Mouse (Mus musculus): ENCODE measurements at regions not wholly inside any gene's neighbourhood (a gene's known extent, or its start where the extent isn't known, plus 50 kb on each side); places are given as distances from the start of the nearest gene placed in this dataset.

DNA sequence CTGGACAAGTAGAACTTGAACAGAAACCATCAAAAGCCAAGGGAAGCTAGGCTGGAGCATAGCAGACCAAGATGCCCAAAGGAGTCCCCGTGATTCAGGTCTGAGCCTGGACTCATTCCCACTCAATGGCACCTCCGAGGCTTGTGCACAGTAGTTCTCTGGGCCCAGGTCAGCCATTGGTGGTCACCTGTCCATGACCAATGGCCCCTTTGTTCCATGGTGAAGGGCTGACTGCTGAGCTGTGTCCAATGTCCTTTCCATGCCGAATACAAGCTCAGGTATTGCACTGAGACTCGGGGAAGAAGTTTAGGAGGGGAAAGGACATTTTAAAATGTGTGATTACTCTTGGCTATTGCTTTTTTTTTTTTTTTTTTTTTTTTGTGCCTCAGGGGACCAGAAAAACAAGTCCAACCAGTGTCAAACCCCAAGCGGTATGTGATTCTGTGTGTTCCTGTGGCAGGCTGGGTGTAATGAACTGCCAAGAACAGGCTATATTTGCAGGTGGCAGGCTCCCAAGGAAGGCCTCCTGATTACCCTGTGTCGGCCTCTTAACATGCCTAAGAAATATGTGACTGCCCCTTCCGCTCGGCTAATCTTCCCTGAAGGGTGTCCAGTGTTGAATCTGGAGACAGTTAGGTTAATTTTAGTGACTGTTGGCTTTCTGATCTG, 69.4 kb downstream of the Enc1 start:
- Histone ChIP-seq H3K27ac (replicated peaks) (no peak overlapping the region), H3K4me1 (peaks cover 27% of the 10 kb centered on the region), H3K4me2 (replicated peaks) (no peak overlapping the region), H3K9me3 (no peaks in the 10 kb centered on the region), H3K4me3 (no peak overlapping the region), H3K27me3 (peaks cover 6% of the 10 kb centered on the region; the same call in 1 of the 2 replicates), H3K36me3 (no peaks in the 10 kb centered on the region), H3K9ac (replicated peaks) (no peak overlapping the region)
- ATAC-seq (ENCODE audit: low FRiP score, low read depth) = no peak
- WGBS = 41% methylated on average over 8 of the region's 8 CpGs

DNA sequence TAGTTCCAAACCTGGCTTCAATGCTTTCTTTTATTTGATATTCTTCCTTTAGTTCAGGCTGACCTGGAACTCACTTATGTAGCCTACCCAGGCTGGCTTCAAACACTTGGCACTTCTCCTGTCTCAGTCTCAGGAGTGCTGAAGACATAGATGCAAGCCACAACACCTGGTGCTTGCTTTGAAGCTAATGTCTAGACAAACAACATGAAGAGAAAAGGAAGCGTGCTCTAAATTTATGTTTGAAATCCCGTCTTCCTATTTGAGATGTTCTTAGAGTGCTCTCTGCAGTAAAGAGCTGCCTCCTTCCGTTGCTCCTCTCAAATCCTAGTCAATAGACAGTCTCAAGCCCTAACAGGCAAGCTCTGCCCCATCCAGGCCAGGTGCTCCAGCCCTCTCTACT, 68.5 kb downstream of the Enc1 start:
- Histone ChIP-seq H3K4me3 (no peak overlapping the region), H3K9me3 (no peaks in the 10 kb centered on the region), H3K9ac (replicated peaks) (no peak overlapping the region), H3K27ac (replicated peaks) (no peak overlapping the region), H3K4me1 (peaks cover 27% of the 10 kb centered on the region), H3K27me3 (peaks cover 6% of the 10 kb centered on the region; the same call in 1 of the 2 replicates), H3K36me3 (no peaks in the 10 kb centered on the region), H3K4me2 (replicated peaks) (no peak overlapping the region)
- ATAC-seq (ENCODE audit: low FRiP score, low read depth) = no peak
- 89% methylated on average over 3 of the region's 3 CpGs for WGBS

DNA sequence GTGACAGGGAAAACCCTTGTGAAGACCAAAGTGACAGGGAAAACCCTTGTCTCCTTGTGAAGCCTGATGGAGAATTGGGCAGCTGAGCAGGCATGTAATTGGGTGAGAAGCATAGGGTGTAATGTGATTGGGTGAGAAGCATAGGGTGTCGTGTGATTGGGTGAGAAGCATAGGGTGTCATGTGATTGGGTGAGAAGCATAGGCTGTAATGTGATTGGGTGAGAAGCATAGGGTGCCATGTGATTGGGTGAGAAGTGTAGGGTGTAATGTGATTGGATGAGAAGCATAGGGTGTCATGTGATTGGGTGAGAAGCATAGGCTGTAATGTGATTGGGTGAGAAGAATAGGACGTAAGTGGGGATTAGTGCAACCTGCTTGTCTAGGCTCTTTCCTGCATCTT, 67.5 kb downstream of the Enc1 start:
- H3K4me1 ChIP-seq = peaks cover 26% of the 10 kb centered on the region
- no peak overlapping the region for H3K4me3 ChIP-seq
- H3K36me3 ChIP-seq = no peaks in the 10 kb centered on the region
- H3K27ac ChIP-seq (replicated peaks) = no peak overlapping the region
- H3K9me3 ChIP-seq = no peaks in the 10 kb centered on the region
- no peak overlapping the region for H3K4me2 ChIP-seq (replicated peaks)
- peaks cover 5% of the 10 kb centered on the region; the same call in 1 of the 2 replicates for H3K27me3 ChIP-seq
- 89% methylated on average over 2 of the region's 2 CpGs for WGBS
- no peak for ATAC-seq (ENCODE audit: low FRiP score, low read depth)
- H3K9ac ChIP-seq (replicated peaks) = no peak overlapping the region
